Mouse (Mus musculus) kidney, embryonic 15.5 days (tissue): ENCODE measurements around the gene Vmn1r129. TPM values are rescaled to one million over a fixed set of nuclear protein-coding genes. Genes with fewer than 3 reads are reported as not detected.
"Not testable (repeated sequence)": the region's sequence is repeated elsewhere in the genome, so short reads cannot be mapped to it uniquely, and the experiment has no call there.

ENCODE experiments used
- ATAC-seq: fragments of 200-750 bp; cut with Nextera tagmentation; replicated peaks from 2 replicates; pipeline ENCODE4 v1.8.0; 2017; ENCODE audit warnings: moderate TSS enrichment; ENCODE audit not compliant: low FRiP score
- H3K27ac ChIP-seq: fragments of 300-500 bp; sonication (generic); 2 replicates; pipeline ENCODE4 v1.5.1; 2015; ENCODE audit warnings: mild to moderate bottlenecking, inconsistent platforms
- H3K27me3 ChIP-seq: fragments of 300-500 bp; sonication (generic); 2 replicates; pipeline ENCODE4 v1.6.1; 2015; ENCODE audit warnings: inconsistent platforms
- H3K36me3 ChIP-seq: fragments of 300-500 bp; sonication (generic); 2 replicates; pipeline ENCODE4 v1.6.1; 2015; ENCODE audit warnings: inconsistent platforms
- H3K4me1 ChIP-seq: fragments of 300-500 bp; sonication (generic); 2 replicates; pipeline ENCODE4 v1.6.1; 2015; ENCODE audit warnings: inconsistent platforms
- H3K4me2 ChIP-seq: fragments of 300-500 bp; sonication (generic); 2 replicates; pipeline ENCODE4 v1.6.1; 2015; ENCODE audit warnings: moderate library complexity, mild to moderate bottlenecking, inconsistent platforms
- H3K4me3 ChIP-seq: fragments of 300-500 bp; sonication (generic); replicated peaks from 2 replicates; pipeline ENCODE4 v1.5.1; 2015; ENCODE audit warnings: mild to moderate bottlenecking, inconsistent platforms
- H3K9ac ChIP-seq: fragments of 300-500 bp; sonication (generic); 2 replicates; pipeline ENCODE4 v1.6.1; 2015; ENCODE audit warnings: mild to moderate bottlenecking, inconsistent platforms
- H3K9me3 ChIP-seq: fragments of 300-500 bp; sonication (generic); replicated peaks from 2 replicates; pipeline ENCODE4 v1.6.1; 2016; ENCODE audit warnings: inconsistent platforms
- WGBS: fragments of 180-500 bp; shearing (Covaris S2); methylation state at CpG from one replicate; pipeline ENCODE4 v1.1.7; 2015; ENCODE audit warnings: mixed read lengths; 5-methylcytosine and 5-hydroxymethylcytosine counted together
- polyA plus RNA-seq: library from polyadenylated mRNA; unstranded; fragments of >200 nt; fragmentation: Nextera tagmentation; extraction: Ambion mirVana; gene quantifications from 2 replicates; pipeline ENCODE4 v1.2.1, GENCODE M21; 2015

Vmn1r129 gene
- not detected in 2 replicates for polyA plus RNA-seq

- H3K4me1 ChIP-seq, H3K27ac ChIP-seq, H3K9me3 ChIP-seq, H3K27me3 ChIP-seq, H3K9ac ChIP-seq, H3K36me3 ChIP-seq, H3K4me3 ChIP-seq, ATAC-seq, H3K4me2 ChIP-seq: not testable (repeated sequence)
- WGBS: no CpG with 5 or more reads among the region's 1 CpGs
Measured at GRCm38 (mm10) chr7:21361191-21361590, at the start of gene Vmn1r129. TSS of gene Vmn1r129 (minus strand) at chr7:21361291.

DNA sequence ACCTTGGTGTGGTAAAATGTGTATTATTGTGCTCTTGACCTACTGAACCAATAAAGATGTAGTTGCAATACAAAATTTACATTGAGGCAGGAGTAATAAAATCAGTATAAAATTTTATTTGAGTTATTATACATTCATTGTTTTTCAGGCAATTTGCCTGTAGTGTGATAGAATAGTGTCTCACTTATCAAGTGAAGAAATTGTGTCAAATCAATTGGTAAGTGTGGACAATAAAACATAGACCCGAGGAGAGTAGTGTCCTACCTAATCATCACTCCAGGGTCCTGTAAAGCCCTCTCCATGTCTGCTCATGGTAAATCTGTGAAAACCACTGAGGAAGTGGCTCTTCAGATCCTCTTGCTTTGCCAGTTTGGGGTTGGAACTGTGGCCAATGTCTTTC, 12.0 kb downstream of the Vmn1r129 start, which contains the start of gene Vmn1r128:
Gene Vmn1r128 (plus strand): TSS at position 301 of the 400 bp plus-strand sequence.
- 84% methylated on average over 1 of the region's 1 CpGs for WGBS
- H3K9ac ChIP-seq, H3K27me3 ChIP-seq, H3K4me2 ChIP-seq, ATAC-seq, H3K4me1 ChIP-seq, H3K27ac ChIP-seq, H3K36me3 ChIP-seq, H3K4me3 ChIP-seq, H3K9me3 ChIP-seq: not testable (repeated sequence)

GRCm38 (mm10) chr7:21319761-21320160, 41.3 kb downstream of the Vmn1r129 start, which contains the start of gene Vmn1r127:
TSS of gene Vmn1r127 (minus strand) at chr7:21319861.
- not testable (repeated sequence) for H3K4me1 ChIP-seq, H3K4me3 ChIP-seq, H3K9ac ChIP-seq, H3K36me3 ChIP-seq, H3K9me3 ChIP-seq, H3K27me3 ChIP-seq, H3K4me2 ChIP-seq, H3K27ac ChIP-seq, ATAC-seq
- no CpG with 5 or more reads among the region's 3 CpGs for WGBS

Other genes starting within 250 kb of the Vmn1r129 start
- not detected in 2 replicates for gene Vmn1r122, start 227.2 kb downstream of the Vmn1r129 start, polyA plus RNA-seq
- not detected in 2 replicates for gene Vmn1r123, start 199.1 kb downstream of the Vmn1r129 start, polyA plus RNA-seq
- not detected in 2 replicates for gene Gm5157, start 170.9 kb downstream of the Vmn1r129 start, polyA plus RNA-seq
- not detected in 2 replicates for gene Vmn1r124, start 100.7 kb downstream of the Vmn1r129 start, polyA plus RNA-seq
- not detected in 2 replicates for gene Vmn1r125, start 89.1 kb downstream of the Vmn1r129 start, polyA plus RNA-seq
- not detected in 2 replicates for gene Vmn1r126, start 59.8 kb downstream of the Vmn1r129 start, polyA plus RNA-seq
- not detected in 2 replicates for gene Vmn1r127, start 41.4 kb downstream of the Vmn1r129 start, polyA plus RNA-seq
- gene Vmn1r128, start 11.9 kb downstream of the Vmn1r129 start, polyA plus RNA-seq: not detected in 2 replicates
- not detected in 2 replicates for gene Gm6882, start 71.5 kb upstream of the Vmn1r129 start, polyA plus RNA-seq
- not detected in 2 replicates for gene Vmn1r130, start 150.5 kb upstream of the Vmn1r129 start, polyA plus RNA-seq
- gene Vmn1r131, start 184.8 kb upstream of the Vmn1r129 start, polyA plus RNA-seq: not detected in 2 replicates